Mouse (Mus musculus): ENCODE measurements around the gene Rbms3.

DNA sequence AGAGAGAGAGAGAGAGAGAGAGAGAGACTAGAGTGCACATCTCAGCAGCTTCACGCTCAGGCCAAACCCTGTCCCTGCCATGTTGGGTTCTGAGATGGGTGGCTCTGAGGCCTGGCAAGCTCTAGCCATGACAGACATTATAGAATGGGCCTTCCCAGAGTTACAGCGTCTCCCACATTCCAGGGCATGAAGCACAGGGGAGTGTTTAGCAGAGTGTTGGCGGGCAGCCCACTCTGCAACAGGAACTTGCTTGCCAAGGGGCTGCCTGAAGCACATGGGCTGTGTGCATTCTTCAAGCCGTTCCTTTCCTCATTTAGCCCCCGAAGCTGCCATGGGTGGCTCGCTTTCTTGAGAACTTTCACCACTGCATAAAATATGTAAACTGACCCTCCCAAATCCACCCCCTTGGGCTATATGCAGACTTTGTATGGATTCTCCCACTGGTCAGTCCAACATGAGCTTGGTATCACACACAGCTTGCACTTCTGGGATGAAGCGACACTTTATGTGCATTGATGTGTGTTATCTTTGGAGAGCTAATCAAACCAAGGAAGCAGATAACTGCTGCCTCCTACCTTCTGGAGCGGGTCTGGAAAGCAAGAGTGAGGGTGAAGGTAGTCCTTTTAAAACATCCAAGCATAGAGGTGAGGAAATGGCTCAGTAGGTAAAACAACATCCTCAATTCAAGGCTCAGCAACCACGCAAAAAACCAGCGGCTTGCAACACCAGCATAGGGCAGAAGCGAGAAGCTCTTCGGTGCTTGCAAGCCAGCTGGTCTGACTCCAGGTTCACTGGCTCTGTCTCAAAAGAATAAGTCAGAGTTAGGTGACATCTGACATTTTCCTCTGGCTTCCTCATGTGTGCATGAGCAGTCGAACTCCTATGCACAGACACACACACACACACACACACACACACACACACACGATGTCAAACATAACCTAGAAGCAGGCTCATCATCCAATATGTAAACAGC, 436.9 kb downstream of the Rbms3 start:
- TF ChIP-seq CTCF (IDR thresholded peaks at IDR 0.05; ENCODE audit: control insufficient read depth, insufficient read depth, low read length) (no peak), POLR2A (IDR thresholded peaks at IDR 0.05; ENCODE audit: borderline replicate concordance, control insufficient read depth, low read depth, low read length) (no peak)

All from bone marrow, adult 2 months (tissue).